Mouse (Mus musculus) ES-Bruce4 (cell line): ENCODE measurements around the gene Acp7.

Experiments
- CTCF ChIP-seq: IDR thresholded peaks from one replicate; pipeline ENCODE4 v1.8.1; 2011; ENCODE audit warnings: low read depth, low read length
- POLR2A ChIP-seq: IDR thresholded peaks from one replicate; pipeline ENCODE4 v1.8.1; 2011; ENCODE audit warnings: low read length; ENCODE audit not compliant: insufficient read depth

DNA sequence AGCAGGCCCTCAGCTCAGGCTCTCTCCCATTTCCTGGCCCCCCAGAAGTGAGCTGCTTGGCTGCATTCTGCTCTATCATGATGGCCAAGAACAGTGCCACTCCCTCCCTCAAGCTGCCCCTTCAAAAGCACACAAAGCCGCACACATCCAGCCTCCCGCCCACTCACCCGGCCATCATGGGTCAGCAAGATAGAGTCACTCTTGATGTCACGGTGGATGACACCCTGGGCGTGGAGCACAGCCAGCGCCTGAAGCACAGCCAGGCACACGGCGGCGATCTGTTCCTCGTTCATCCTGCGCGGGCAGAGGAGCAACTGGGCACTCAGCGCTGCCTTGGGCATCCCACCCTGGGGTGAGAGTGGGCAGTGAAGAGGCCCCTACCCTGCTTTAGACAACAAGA is 68.8 kb downstream of the Acp7 start:
- no peak for TF ChIP-seq CTCF
- no peak for TF ChIP-seq POLR2A
